Mouse (Mus musculus): ENCODE results near the gene Zbp1.

Gene Zbp1

GRCm38 (mm10) chr2:173217763-173218258, 912 bp downstream of the Zbp1 start:
- DNase-seq (ENCODE audit: extremely low read depth, insufficient read length, low spot score) = no peak

- no peak for DNase-seq (ENCODE audit: extremely low read depth, insufficient read length, low spot score)
These were observed 1.5 kb downstream of the Zbp1 start for GRCm38 (mm10) chr2:173217246-173217645.

- DNase-seq (ENCODE audit: extremely low read depth, insufficient read length, low spot score) = no peak
These were observed 1.9 kb downstream of the Zbp1 start for GRCm38 (mm10) chr2:173216840-173217239.

DNA sequence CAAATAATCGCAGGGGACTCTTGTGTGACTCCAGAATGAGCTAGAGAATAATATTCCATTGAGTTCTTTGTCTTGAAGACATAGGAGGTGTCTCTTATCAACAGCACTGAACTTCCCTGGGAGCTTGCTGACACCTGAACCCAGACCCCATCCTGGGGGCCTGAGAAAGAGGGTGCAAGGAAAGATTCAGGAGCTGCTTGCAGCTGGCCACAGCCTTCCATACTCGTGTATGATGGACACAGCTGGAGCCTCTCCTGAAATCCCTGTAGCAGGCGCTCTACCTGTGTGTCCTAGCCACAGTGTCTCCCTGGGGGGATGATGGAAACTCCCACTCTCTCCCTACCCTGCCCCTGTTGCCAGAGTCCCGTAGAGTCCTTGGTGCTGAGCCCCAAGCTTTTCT, 6.5 kb downstream of the Zbp1 start:
- DNase-seq (ENCODE audit: extremely low read depth, insufficient read length, low spot score) = no peak

GRCm38 (mm10) chr2:173209091-173209815, 9.5 kb downstream of the Zbp1 start:
- no peak for DNase-seq (ENCODE audit: extremely low read depth, insufficient read length, low spot score)

GRCm38 (mm10) chr2:173207051-173207450, 11.7 kb downstream of the Zbp1 start:
- DNase-seq (ENCODE audit: extremely low read depth, insufficient read length, low spot score) = no peak

- no peak for DNase-seq (ENCODE audit: extremely low read depth, insufficient read length, low spot score)
These were observed 13.1 kb downstream of the Zbp1 start for GRCm38 (mm10) chr2:173205563-173206099.

DNA sequence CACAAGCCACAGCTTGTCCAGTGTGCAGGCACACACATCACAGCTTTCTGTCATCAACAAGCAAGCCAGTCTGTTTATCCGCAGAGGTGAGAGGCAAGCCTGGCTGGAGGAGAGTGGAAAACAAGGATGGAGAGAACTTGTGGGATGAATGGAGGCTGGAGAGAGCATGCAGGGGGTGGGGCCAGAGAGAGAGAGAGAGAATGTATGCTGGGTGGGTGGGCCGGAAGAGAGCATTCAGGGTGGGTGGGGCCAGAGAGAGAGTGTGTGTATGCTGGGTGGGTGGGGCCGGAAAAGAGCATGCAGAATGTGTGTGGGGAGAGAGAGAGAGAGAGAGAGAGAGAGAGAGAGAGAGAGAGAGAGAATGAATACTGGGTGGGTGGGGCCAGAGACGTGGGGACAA, 14.1 kb downstream of the Zbp1 start:
- no peak for DNase-seq (ENCODE audit: extremely low read depth, insufficient read length, low spot score)

- no peak for DNase-seq (ENCODE audit: extremely low read depth, insufficient read length, low spot score)
These were observed 15.0 kb downstream of the Zbp1 start for GRCm38 (mm10) chr2:173203726-173204125.

DNA sequence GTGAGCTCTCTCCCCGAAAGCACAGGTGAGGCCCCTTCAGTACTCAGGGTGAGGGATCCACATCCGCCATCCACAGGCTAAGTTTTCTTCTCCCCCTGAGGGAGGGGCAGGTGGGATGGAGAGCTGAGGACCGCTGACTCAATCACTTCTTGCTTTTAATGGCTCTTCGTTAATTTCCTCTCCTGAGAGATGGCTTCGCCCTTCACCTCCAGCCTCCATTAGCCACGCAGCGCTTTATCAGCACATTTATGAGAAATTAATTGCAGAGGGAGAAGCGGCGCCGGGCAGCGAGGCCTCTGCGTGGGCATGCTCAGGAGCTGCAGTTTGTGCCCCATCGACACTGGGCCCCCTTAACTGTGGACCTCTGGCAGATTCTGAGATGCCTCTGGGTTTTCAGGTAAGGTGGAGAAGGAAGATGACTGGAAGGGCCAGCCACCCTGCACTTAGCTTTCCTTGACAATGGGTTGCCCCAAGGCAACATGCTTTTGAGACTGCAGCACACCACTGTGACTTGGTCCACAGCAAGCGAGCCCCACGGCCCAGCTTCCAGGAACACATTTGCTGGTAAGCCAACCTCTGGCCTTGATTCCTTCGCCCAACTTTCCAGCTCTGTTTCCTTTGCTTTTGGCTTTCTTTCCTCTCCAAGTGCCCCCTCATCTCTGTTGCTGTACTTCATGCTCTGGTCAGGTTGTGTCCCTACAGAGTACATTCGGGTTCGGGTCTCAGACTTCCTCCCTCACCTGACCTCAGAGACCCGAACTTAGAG, 15.6 kb downstream of the Zbp1 start:
- DNase-seq (ENCODE audit: extremely low read depth, insufficient read length, low spot score) = no peak

DNA sequence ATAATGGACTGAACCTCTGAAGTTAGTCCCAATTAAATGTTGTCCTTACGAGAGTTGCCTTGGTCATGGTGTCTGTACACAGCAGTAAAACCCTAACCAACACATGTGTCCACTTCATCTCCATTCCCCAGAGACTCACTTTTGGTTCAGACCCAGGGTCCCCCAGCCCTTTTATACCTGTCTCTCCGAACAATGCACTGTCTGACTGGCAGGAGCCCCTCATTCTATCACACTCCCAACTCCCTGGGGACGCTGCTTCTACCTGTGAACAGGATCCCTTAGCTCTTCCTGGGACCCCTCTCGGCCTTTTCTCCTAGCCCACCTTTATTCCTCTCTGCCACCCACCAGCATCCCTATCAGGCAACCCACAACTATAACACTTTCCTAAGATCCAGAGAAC, 23.9 kb downstream of the Zbp1 start:
- no peak for DNase-seq (ENCODE audit: extremely low read depth, insufficient read length, low spot score)

GRCm38 (mm10) chr2:173187182-173187855, 31.4 kb downstream of the Zbp1 start:
- DNase-seq (ENCODE audit: extremely low read depth, insufficient read length, low spot score) = no peak

GRCm38 (mm10) chr2:173186047-173186943, 32.4 kb downstream of the Zbp1 start:
- peak; percentile 62 for DNase-seq (ENCODE audit: extremely low read depth, insufficient read length, low spot score)

DNA sequence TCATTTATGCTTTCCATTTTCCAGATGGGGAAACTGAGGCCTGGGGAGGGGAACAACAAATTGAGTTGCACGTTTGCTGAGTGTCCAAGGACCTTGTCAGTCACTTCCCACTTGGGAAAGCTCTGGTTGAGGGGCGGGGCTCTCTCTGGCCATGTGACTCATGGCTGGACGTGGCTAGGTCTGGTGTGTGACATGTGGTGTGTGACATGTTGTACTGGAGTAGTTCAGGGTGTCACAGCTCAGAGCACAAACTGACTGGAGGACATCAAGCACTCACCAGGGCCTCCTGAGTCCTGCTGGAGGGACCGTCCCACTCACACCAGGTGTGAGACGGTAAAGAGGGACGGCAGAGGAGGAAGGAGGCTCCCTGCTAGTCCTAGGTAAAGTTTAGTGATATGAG, 33.4 kb downstream of the Zbp1 start:
- DNase-seq (ENCODE audit: extremely low read depth, insufficient read length, low spot score) = no peak

- DNase-seq (ENCODE audit: extremely low read depth, insufficient read length, low spot score) = no peak
These were observed 34.1 kb downstream of the Zbp1 start for GRCm38 (mm10) chr2:173184475-173185080.

DNA sequence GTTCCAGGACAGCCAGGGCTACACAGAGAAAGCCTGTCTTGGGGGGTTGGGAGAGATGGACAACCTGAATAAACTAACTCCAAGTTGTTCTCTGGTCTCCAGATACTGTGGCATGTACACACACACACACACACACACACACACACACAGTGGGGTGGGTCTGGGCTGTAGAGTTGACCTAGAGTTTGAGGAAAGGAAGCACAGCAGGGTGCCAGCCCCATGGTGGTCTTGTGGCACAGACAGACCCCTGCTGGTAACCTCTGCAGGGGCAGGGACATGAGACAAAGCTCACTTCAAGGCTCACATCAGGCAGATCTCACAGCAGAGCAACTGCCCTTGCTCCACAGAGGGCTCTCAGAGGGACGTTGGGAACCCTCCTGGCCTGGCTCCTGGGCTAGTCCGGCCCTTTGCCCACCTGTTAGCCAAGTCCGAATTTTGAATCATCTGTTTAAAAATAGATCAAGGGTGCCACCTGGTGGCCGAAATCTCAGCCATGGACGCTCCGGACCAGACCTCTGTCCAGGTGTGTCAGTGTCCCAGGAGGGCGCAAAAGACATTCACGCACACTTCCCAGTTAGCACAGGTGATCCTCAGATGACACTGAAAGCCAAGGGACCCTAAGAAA, 34.8 kb downstream of the Zbp1 start:
- DNase-seq (ENCODE audit: extremely low read depth, insufficient read length, low spot score) = peak; percentile 35

DNA sequence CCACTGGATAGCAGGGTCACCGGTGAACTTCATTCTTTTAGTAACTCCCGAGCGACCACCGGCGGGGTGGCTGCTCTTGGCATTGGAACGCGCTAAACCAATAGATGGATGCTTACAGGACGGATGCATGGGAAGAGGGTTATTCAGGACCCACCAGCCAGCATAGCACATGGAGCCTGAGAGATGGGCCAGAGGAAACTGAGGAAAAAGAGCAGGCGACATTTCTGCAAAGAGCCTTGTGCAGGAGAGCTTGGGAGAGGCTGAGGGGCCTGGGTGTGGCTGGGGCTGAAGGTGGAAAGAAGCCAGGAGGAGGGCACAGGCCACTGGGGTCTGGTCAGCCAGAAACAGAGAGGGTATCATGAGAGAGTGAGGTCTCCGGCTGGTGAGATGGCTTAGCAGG, 35.4 kb downstream of the Zbp1 start:
- DNase-seq (ENCODE audit: extremely low read depth, insufficient read length, low spot score) = no peak

DNA sequence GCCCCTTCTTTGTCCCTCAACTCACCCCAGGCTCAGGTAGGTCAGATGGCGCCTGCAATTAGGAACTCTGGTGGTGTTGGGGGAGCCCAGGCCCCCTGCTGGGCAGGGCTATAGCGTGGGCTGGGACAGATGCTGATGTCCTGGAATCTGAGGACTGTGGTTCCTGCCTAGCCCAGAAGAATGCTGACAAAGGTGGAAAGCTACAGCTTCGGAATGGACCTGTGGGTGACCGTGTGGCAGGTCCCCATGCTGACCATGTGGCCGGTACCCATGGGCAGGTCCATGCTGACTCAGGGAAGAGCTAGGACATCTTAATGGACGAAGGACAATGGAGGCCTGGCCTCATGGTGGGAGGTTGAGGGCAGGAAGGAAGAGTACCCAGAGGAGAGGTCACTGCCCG, 35.9 kb downstream of the Zbp1 start:
- no peak for DNase-seq (ENCODE audit: extremely low read depth, insufficient read length, low spot score)

DNA sequence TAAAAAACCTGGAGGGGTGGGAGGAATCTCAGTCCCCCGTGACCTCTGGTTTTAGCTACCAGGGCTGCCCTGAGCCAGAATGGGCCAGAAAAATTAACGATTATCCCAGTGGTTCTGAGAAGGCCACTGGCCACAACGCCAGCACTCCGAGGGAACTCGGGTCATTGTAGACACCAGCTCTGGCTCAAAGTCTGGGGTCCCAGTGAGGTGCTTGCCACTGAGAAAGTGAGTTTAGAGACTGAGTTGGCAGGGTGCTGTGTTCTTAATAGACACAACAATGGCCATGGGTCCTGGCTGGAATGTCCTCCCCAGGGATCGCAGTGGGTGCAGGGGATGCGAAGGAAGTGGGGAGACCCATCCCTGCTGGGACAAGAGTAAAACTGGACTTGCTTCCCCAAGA, 36.8 kb downstream of the Zbp1 start:
- DNase-seq (ENCODE audit: extremely low read depth, insufficient read length, low spot score) = no peak

All from 3134 (cell line).